Mouse (Mus musculus) T-helper 1 cell (primary cell): ENCODE results near the gene Ucp3.

Source experiments
- in situ Hi-C: fragments of 300-600 bp; cut with MboI, MseI; formaldehyde crosslinking; loops from one replicate; pipeline ENCODE4 v1.15.1; 2025; ENCODE audit warnings: high pct_unique_total_duplicates

Gene Ucp3

GRCm38 (mm10) chr7:100500276-100500977 is 27.6 kb downstream of the Ucp3 start:
- in situ Hi-C loops, result no loop called here

GRCm38 (mm10) chr7:100501027-100501843 is 28.4 kb downstream of the Ucp3 start:
- in situ Hi-C loops, result no loop called here

- in situ Hi-C loops, result no loop called here
Measured at GRCm38 (mm10) chr7:100501844-100502373, 29.1 kb downstream of the Ucp3 start.

DNA sequence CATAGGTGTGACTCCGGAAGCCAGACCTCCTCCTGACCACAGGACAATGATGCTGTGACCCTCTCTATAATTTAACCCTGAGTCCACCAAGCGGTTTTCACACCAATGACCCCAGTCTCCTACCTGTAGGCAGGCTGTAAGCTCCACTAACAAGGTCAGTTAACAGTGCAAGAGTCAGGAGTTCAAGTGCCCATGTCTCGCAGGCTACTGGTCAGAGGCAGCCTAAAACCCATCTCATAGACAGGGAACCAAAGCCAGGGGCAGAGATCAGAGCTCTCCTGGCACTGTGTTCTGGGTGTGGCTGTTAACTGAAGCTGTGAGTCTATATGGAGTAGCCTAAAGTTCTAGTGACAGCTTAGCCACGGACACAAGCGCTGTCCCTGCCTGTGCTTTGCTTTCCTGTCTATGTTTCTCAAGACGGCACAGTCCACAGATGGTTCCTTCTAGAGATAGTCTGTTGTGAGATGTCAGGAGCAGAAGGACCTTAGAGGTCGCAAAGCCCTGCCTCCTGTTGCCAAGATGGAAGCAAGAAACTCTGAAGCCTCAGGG is 29.7 kb downstream of the Ucp3 start:
- in situ Hi-C loops, result no loop called here

DNA sequence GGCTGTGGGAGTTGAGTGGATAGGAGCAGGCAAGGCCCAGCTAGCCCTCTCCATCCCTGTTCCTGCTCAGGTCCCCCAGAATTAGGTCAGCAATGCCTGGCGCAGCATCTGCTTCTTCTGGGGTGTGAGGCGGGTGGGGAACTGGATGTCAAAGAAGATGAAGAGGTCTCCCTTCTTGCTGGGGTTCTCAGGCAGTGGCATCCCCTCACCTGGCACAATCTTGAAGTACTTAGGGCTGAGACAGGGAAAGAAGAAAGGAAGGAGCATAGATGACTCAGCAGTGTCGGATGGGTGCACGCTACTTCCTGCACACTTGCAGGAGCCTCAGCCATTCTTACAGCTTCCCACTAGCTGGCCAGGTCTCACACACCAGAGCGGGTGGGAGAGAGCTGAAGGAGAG is 30.3 kb downstream of the Ucp3 start:
- in situ Hi-C loops, result no loop called here

DNA sequence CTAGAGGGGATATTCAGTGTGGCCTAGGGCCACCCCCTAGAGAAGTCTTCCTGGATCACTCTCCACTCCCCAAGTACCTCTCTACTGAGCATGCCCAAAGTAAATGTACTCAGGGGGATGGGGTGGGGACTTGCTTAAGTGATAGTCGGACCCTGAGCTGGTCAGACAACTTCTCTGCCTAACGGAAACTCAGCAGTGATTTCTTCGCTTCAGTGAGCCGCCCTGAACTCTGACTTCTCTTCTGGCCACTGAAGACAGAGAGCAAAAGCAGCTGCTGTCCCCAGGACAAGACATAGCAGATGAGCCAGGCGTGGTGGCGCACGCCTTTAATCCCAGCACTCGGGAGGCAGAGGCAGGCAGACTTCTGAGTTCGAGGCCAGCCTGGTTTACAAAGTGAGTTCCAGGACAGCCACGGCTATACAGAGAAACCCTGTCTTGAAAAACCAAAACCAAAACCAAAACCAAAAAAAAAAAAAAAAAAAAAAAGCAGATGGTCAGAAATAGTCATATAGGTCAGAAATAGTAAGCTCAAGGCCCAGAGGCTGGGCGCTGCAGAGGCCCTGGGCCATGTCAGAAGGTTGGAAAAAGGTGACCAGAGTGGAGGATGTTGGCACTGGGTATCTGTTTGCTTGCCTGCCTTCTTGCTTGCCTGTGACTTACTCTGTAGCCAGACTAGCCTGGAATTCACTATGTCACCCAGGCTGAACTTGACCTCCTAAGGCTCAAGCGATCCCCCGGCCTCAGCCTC is 32.1 kb downstream of the Ucp3 start:
- in situ Hi-C loops, result no loop called here

DNA sequence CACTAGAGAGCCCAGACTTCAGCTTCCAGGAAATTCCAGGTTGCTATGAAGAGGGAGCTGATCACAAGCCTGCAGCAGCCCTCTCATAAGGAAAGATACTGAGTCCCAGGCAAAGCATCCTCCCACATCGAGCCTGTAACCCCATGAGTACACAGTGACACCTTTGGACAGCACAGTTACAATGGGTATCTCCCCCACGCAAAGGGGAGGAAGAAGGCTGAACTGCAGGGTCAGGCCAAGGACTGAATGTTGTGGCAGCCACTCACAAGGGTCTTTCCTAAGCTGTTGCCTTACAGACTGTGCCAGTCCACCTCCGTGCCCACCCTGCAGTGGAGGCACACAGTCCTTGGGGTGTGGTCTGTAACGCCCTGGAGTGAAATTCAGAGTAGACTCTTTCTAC is 33.7 kb downstream of the Ucp3 start:
- in situ Hi-C loops, result no loop called here

DNA sequence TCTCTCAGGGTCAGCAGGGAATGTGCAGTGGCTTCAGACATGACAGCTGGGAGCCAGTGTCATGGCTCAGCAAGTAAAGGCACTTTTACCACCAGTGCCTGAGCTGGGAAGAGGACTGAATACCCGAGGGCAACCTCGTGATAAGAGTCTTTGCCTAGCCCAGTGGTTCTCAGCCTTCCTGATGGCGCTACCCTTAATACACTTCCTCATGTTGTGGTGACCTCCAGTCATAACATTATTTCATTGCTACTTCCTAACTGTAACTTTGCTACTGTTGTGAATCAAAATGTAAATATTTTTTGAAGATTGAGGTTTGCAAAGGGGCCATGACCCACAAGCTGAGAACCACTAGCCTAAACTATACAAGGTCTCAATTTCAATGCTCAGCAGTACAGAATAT is 35.9 kb downstream of the Ucp3 start:
- in situ Hi-C loops, result no loop called here

- in situ Hi-C loops, result loop anchor here (5.0 kb wide), 1 partner anchor 136 kb away; no protein-coding TSS in a partner anchor
Measured at GRCm38 (mm10) chr7:100511602-100512001, 38.8 kb downstream of the Ucp3 start.

- in situ Hi-C loops, result loop anchor here (5.0 kb wide), 1 partner anchor 133 kb away; no protein-coding TSS in a partner anchor
Measured at GRCm38 (mm10) chr7:100514573-100514972, 41.8 kb downstream of the Ucp3 start, which contains the start of gene Dnajb13. Gene Dnajb13 (minus strand): TSS chr7:100514960.

DNA sequence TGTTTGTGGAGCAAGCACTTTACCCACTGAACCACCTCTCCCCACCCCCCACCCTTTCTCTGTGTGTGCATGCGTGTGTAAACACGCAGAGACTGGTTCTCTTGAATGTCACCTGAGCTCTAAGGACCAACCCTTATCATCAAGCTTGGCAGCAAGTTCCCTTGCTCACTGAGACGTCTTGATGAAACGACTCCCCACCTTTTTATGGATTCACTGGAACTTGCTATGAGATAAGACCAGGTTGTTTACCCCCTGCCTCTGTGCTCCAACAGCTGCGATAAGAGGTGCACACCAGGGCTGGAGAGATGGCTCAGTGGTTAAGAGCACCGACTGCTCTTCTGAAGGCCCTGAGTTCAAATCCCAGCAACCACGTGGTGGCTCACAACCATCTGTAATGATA is 47.4 kb downstream of the Ucp3 start:
- in situ Hi-C loops, result no loop called here

- in situ Hi-C loops, result no loop called here
Measured at GRCm38 (mm10) chr7:100520663-100521285, 48.0 kb downstream of the Ucp3 start.

DNA sequence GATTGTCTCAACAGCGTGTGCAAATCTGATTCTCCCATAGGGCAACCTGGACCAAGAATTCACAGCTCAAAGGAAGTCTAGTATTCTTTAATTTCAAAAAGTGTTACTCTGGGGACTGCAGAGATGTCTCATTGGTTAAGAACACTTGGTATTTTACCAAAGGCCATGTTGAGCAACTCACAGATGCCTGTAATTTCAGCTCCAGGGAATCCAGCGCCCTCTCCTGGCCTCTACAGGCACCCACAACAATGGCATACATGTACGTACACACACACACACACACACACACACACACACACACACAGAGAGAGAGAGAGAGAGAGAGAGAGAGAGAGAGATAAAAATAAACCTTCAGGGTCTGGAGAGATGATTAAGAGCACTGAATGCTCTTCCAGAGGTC is 49.4 kb downstream of the Ucp3 start:
- in situ Hi-C loops, result no loop called here

DNA sequence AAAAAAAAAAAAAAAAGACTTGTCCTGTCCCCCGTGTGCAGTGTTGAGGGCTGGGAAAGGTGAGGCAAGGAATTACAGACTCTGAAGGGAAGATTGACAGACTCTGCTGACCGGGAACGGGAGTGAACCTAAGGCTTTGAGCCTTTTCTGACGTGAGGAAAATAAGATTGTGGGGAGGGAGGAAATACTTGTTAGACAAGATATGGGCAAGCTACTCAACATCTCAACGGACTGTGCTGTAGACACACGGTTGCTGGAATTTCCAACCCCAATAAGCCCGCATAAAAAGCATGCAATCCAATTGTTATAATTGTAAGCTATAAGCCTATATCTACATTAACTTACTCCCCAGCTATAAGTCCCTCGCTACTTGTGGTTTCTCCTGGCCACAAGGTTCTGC is 51.9 kb downstream of the Ucp3 start:
- in situ Hi-C loops, result no loop called here

DNA sequence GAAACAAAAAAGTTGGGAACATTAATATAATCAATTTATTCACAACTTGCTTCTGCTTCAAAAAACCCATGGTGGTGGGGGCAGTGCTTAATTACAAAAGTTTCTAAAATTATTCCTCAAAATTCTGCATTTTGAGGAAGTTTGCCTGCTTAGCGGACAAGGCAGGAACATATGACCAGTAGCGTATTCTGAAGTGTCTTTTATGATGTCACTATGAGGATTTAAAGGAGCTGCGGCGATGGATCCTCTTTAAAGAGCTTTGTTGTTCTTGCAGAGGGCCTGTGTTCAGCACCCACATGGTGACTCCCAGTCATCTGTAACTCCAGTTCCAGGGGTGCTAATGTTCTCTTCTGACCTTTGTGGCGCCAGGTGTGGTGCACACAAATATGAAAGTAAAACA is 58.0 kb downstream of the Ucp3 start:
- in situ Hi-C loops, result no loop called here

DNA sequence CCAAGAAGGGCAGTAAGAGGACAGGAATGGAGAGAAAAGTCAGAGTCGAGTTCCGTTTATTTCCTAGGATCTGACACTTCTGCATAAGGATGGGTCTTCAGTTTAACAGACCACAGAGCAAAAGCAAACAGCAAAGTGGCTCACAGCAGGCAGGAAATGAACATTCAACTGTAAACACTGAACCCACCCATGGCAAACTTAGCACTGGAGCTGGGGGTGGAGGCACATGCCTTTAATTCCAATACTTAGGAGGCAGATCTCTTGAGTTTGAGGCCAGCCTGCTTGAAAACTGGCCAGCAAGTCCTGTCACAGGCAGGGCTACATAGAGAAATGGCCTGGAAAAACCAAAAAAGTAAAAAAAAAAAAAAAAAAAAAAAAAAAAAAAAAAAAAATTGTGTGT is 60.7 kb downstream of the Ucp3 start:
- in situ Hi-C loops, result no loop called here

- in situ Hi-C loops, result no loop called here
Measured at GRCm38 (mm10) chr7:100534216-100534615, 61.4 kb downstream of the Ucp3 start.

GRCm38 (mm10) chr7:100535831-100536230 is 63.0 kb downstream of the Ucp3 start:
- in situ Hi-C loops, result no loop called here
